Mouse (Mus musculus): Measurements from ENCODE around the gene Plekhb2. TPM values are rescaled to one million over a fixed set of nuclear protein-coding genes. Genes with fewer than 3 reads are reported as not detected.
A peak's percentile ranks its signal among the peaks of the same experiment; 100 is the strongest.

Gene Plekhb2
- polyA plus RNA-seq, 1 experiment from 2014 or later, result 18.3 TPM

- Histone ChIP-seq H3K36me3 (ENCODE audit: control insufficient read depth, insufficient read depth, low read length) (peaks cover 5% of the 10 kb centered on the region; the same call in 1 of the 2 replicates), H3K27ac (replicated peaks; ENCODE audit: low read depth, low read length) (no peak overlapping the region), H3K9ac (ENCODE audit: low read depth, low read length) (no peak overlapping the region), H3K4me1 (ENCODE audit: control insufficient read depth, insufficient read depth, low read length) (no peaks in the 10 kb centered on the region), H3K4me2 (ENCODE audit: low read depth, low read length) (no peak overlapping the region), H3K27me3 (replicated peaks; ENCODE audit: control insufficient read depth, insufficient read depth, low read length) (no peaks in the 10 kb centered on the region), H3K9me3 (ENCODE audit: control insufficient read depth, low read length) (no peaks in the 10 kb centered on the region), H3K4me3 (ENCODE audit: low read depth, low read length) (no peak overlapping the region)
- ATAC-seq (ENCODE audit: low read depth), result peak; percentile 74; the same call in 1 of the 2 replicates
- 59% methylated on average over 10 of the region's 10 CpGs for WGBS
- DNase-seq (ENCODE audit: low spot score), result peak; percentile 89
These were observed 17.2 kb downstream of the Plekhb2 start for GRCm38 (mm10) chr1:34866815-34867573.

- 94% methylated on average over 5 of the region's 5 CpGs for WGBS
- Histone ChIP-seq H3K4me1 (ENCODE audit: control insufficient read depth, insufficient read depth, low read length) (no peaks in the 10 kb centered on the region), H3K27me3 (replicated peaks; ENCODE audit: control insufficient read depth, insufficient read depth, low read length) (no peaks in the 10 kb centered on the region), H3K27ac (replicated peaks; ENCODE audit: low read depth, low read length) (no peak overlapping the region), H3K4me2 (ENCODE audit: low read depth, low read length) (no peak overlapping the region), H3K4me3 (ENCODE audit: low read depth, low read length) (no peak overlapping the region), H3K36me3 (ENCODE audit: control insufficient read depth, insufficient read depth, low read length) (peaks cover 5% of the 10 kb centered on the region; the same call in 1 of the 2 replicates), H3K9me3 (ENCODE audit: control insufficient read depth, low read length) (no peaks in the 10 kb centered on the region), H3K9ac (ENCODE audit: low read depth, low read length) (no peak overlapping the region)
- no peak for DNase-seq (ENCODE audit: low spot score)
- no peak for ATAC-seq (ENCODE audit: low read depth)
These were observed 17.8 kb downstream of the Plekhb2 start for GRCm38 (mm10) chr1:34867574-34867955.

- WGBS, result 86% methylated on average over 8 of the region's 8 CpGs
- Histone ChIP-seq H3K9me3 (ENCODE audit: control insufficient read depth, low read length) (no peaks in the 10 kb centered on the region), H3K9ac (ENCODE audit: low read depth, low read length) (no peak overlapping the region), H3K4me1 (ENCODE audit: control insufficient read depth, insufficient read depth, low read length) (no peaks in the 10 kb centered on the region), H3K36me3 (ENCODE audit: control insufficient read depth, insufficient read depth, low read length) (peaks cover 5% of the 10 kb centered on the region; the same call in 1 of the 2 replicates), H3K27ac (replicated peaks; ENCODE audit: low read depth, low read length) (no peak overlapping the region), H3K27me3 (replicated peaks; ENCODE audit: control insufficient read depth, insufficient read depth, low read length) (no peaks in the 10 kb centered on the region), H3K4me2 (ENCODE audit: low read depth, low read length) (no peak overlapping the region), H3K4me3 (ENCODE audit: low read depth, low read length) (no peak overlapping the region)
- DNase-seq (ENCODE audit: low spot score) (no peak), ATAC-seq (ENCODE audit: low read depth) (no peak)
These were observed 18.6 kb downstream of the Plekhb2 start for GRCm38 (mm10) chr1:34868391-34868790.

GRCm38 (mm10) chr1:34869231-34869630, 19.5 kb downstream of the Plekhb2 start:
- no peak overlapping the region for H3K4me2 ChIP-seq (ENCODE audit: low read depth, low read length)
- H3K36me3 ChIP-seq (ENCODE audit: control insufficient read depth, insufficient read depth, low read length), result peaks cover 5% of the 10 kb centered on the region; the same call in 1 of the 2 replicates
- H3K27ac ChIP-seq (replicated peaks; ENCODE audit: low read depth, low read length), result no peak overlapping the region
- no peak for DNase-seq (ENCODE audit: low spot score)
- H3K27me3 ChIP-seq (replicated peaks; ENCODE audit: control insufficient read depth, insufficient read depth, low read length), result no peaks in the 10 kb centered on the region
- no peak overlapping the region for H3K9ac ChIP-seq (ENCODE audit: low read depth, low read length)
- H3K4me3 ChIP-seq (ENCODE audit: low read depth, low read length), result no peak overlapping the region
- no peaks in the 10 kb centered on the region for H3K4me1 ChIP-seq (ENCODE audit: control insufficient read depth, insufficient read depth, low read length)
- 95% methylated on average over 16 of the region's 16 CpGs for WGBS
- no peak for ATAC-seq (ENCODE audit: low read depth)
- H3K9me3 ChIP-seq (ENCODE audit: control insufficient read depth, low read length), result no peaks in the 10 kb centered on the region

- ATAC-seq (ENCODE audit: low read depth), result no peak
- Histone ChIP-seq H3K27ac (replicated peaks; ENCODE audit: low read depth, low read length) (no peak overlapping the region), H3K9ac (ENCODE audit: low read depth, low read length) (no peak overlapping the region), H3K4me2 (ENCODE audit: low read depth, low read length) (no peak overlapping the region), H3K36me3 (ENCODE audit: control insufficient read depth, insufficient read depth, low read length) (peaks cover 5% of the 10 kb centered on the region; the same call in 1 of the 2 replicates), H3K27me3 (replicated peaks; ENCODE audit: control insufficient read depth, insufficient read depth, low read length) (no peaks in the 10 kb centered on the region), H3K9me3 (ENCODE audit: control insufficient read depth, low read length) (no peaks in the 10 kb centered on the region), H3K4me1 (ENCODE audit: control insufficient read depth, insufficient read depth, low read length) (no peaks in the 10 kb centered on the region), H3K4me3 (ENCODE audit: low read depth, low read length) (no peak overlapping the region)
- DNase-seq (ENCODE audit: low spot score), result no peak
- 91% methylated on average over 9 of the region's 9 CpGs for WGBS
These were observed 21.4 kb downstream of the Plekhb2 start for GRCm38 (mm10) chr1:34871170-34871569.

- ATAC-seq (ENCODE audit: low read depth) (no peak), DNase-seq (ENCODE audit: low spot score) (no peak)
- H3K4me1 ChIP-seq (ENCODE audit: control insufficient read depth, insufficient read depth, low read length), result no peaks in the 10 kb centered on the region
- no peak overlapping the region for H3K9ac ChIP-seq (ENCODE audit: low read depth, low read length)
- no peak overlapping the region for H3K27ac ChIP-seq (replicated peaks; ENCODE audit: low read depth, low read length)
- H3K36me3 ChIP-seq (ENCODE audit: control insufficient read depth, insufficient read depth, low read length), result peaks cover 5% of the 10 kb centered on the region; the same call in 1 of the 2 replicates
- no peaks in the 10 kb centered on the region for H3K9me3 ChIP-seq (ENCODE audit: control insufficient read depth, low read length)
- H3K4me2 ChIP-seq (ENCODE audit: low read depth, low read length), result no peak overlapping the region
- no peak overlapping the region for H3K4me3 ChIP-seq (ENCODE audit: low read depth, low read length)
- WGBS, result 87% methylated on average over 5 of the region's 5 CpGs
- no peaks in the 10 kb centered on the region for H3K27me3 ChIP-seq (replicated peaks; ENCODE audit: control insufficient read depth, insufficient read depth, low read length)
These were observed 23.8 kb downstream of the Plekhb2 start for GRCm38 (mm10) chr1:34873551-34873950.

GRCm38 (mm10) chr1:34879611-34880010, 29.8 kb downstream of the Plekhb2 start:
- Histone ChIP-seq H3K9me3 (ENCODE audit: control insufficient read depth, low read length) (0 out of 2 replicates have a peak, but pooled peaks cover 7% of the 10 kb centered on the region), H3K9ac (ENCODE audit: low read depth, low read length) (no peak overlapping the region), H3K4me3 (ENCODE audit: low read depth, low read length) (no peak overlapping the region), H3K4me2 (ENCODE audit: low read depth, low read length) (no peak overlapping the region), H3K36me3 (ENCODE audit: control insufficient read depth, insufficient read depth, low read length) (no peaks in the 10 kb centered on the region), H3K4me1 (ENCODE audit: control insufficient read depth, insufficient read depth, low read length) (no peaks in the 10 kb centered on the region), H3K27ac (replicated peaks; ENCODE audit: low read depth, low read length) (no peak overlapping the region), H3K27me3 (replicated peaks; ENCODE audit: control insufficient read depth, insufficient read depth, low read length) (no peaks in the 10 kb centered on the region)
- WGBS, result 82% methylated on average over 5 of the region's 6 CpGs
- DNase-seq (ENCODE audit: low spot score) (no peak), ATAC-seq (ENCODE audit: low read depth) (no peak)

- DNase-seq (ENCODE audit: low spot score) (no peak), ATAC-seq (ENCODE audit: low read depth) (no peak)
- no peaks in the 10 kb centered on the region for H3K36me3 ChIP-seq (ENCODE audit: control insufficient read depth, insufficient read depth, low read length)
- no peak overlapping the region for H3K4me3 ChIP-seq (ENCODE audit: low read depth, low read length)
- H3K27ac ChIP-seq (replicated peaks; ENCODE audit: low read depth, low read length), result no peak overlapping the region
- H3K27me3 ChIP-seq (replicated peaks; ENCODE audit: control insufficient read depth, insufficient read depth, low read length), result no peaks in the 10 kb centered on the region
- H3K4me2 ChIP-seq (ENCODE audit: low read depth, low read length), result no peak overlapping the region
- no peak overlapping the region for H3K9ac ChIP-seq (ENCODE audit: low read depth, low read length)
- 0 out of 2 replicates have a peak, but pooled peaks cover 7% of the 10 kb centered on the region for H3K9me3 ChIP-seq (ENCODE audit: control insufficient read depth, low read length)
- H3K4me1 ChIP-seq (ENCODE audit: control insufficient read depth, insufficient read depth, low read length), result no peaks in the 10 kb centered on the region
These were observed 34.0 kb downstream of the Plekhb2 start for GRCm38 (mm10) chr1:34883776-34884175.
